Mouse (Mus musculus): Measurements from ENCODE around the gene Uvssa. TPM values are rescaled to one million over a fixed set of nuclear protein-coding genes. Genes with fewer than 3 reads are reported as not detected.
"Not testable (repeated sequence)": the region's sequence is repeated elsewhere in the genome, so short reads cannot be mapped to it uniquely, and the experiment has no call there.

The Uvssa gene
- 9.5 and 9.8 TPM in 2 replicates for polyA plus RNA-seq (2015; fragmentation: Nextera tagmentation; extraction: Ambion mirVana)

DNA sequence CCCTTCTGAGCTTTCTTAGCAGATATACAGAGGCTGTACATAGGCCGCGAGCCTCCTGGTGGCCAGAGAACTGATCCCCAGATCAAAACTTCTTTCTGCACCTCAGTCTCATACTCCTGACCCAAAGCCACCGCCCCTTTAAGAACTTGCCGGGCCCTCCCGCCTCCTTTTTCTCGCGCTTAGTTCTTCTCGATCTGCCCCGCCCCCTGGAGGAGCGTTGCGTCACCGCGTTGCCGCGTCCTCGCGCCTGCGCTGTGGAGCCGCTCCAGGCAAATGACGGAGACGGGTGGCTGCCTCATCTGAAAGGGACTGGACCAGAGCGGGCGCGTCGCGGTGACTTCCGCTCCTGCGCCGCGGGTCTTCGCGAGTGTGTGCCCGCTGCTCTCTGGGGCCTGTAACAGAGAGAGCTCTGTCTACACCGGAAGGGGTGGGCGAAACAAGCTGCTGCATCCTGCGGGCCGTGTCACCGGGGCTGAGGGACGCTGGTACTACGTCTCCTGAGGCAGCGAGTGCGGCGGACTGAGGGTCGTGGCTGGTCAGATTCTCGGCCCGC lies at the start of gene Uvssa:
Uvssa (plus strand) TSS at position 248 of the 553 bp plus-strand sequence.
- Histone ChIP-seq H3K4me2 (ENCODE audit: low read depth, low read length) (peak within 1 kb of the TSS; percentile 96), H3K36me3 (ENCODE audit: control insufficient read depth, insufficient read depth, low read length) (0 out of 2 replicates have a peak, but pooled peaks cover 1% of the 10 kb centered on the region), H3K4me3 (replicated peaks; ENCODE audit: low read length) (peak within 1 kb of the TSS; percentile 61), H3K9me3 (replicated peaks; ENCODE audit: control insufficient read depth, low read length) (no peaks in the 10 kb centered on the region), H3K9ac (ENCODE audit: low read length) (peak within 1 kb of the TSS; percentile 83), H3K27me3 (ENCODE audit: control insufficient read depth, insufficient read depth, low read length) (no peaks in the 10 kb centered on the region), H3K4me1 (ENCODE audit: control insufficient read depth, insufficient read depth, low read length) (peaks cover 11% of the 10 kb centered on the region), H3K27ac (ENCODE audit: low read length) (peak within 1 kb of the TSS; percentile 98)
- WGBS: under 1% methylated on average over 46 of the region's 46 CpGs
- peak; percentile 98 for ATAC-seq (ENCODE audit: insufficient read depth, low FRiP score)

DNA sequence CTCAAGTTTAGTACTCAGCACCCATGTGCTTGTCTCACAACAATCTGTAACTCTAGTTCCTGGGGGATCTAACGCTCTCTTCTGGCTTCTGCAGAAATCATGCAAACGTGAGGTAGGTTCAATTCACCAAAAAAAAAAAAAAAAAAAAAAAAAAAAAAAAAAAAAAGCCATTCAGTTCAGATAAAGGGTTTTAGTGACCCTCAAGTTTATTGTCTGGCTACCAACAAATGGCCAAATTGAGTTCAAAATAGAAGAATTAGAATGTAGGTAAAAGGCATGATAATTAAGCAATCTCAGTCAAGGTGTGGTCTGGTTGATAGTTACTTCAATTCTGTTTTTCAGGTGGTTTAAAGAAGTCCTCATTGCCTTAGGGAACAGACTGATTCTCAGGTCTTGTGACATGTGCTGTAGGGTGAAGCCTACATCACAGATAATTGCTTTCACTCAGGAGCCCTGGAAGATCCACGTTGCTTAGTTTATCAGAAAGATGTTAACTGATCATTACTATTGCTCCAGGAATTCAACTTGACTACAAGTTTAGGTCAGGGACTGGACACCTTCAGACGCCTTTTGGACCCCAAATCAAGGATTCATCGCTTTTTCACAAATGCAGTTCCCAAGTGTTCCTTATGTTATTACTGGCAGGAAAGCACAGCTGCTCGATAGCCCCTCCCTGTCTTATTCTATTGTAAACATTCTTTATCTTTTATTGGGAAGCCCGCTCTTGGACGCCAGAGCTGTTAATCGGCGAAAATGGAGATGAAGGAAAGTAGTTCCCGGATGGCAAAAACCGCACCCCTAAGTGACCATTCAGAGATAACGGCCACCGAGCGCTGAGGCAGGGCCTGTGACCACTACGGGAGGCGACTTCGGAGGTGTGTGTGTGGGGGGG lies 43.7 kb upstream of the Uvssa start:
- no peaks in the 10 kb centered on the region for H3K36me3 ChIP-seq (ENCODE audit: control insufficient read depth, insufficient read depth, low read length)
- H3K4me2 ChIP-seq (ENCODE audit: low read depth, low read length): peak overlapping the region; percentile 78
- H3K27me3 ChIP-seq (ENCODE audit: control insufficient read depth, insufficient read depth, low read length): no peaks in the 10 kb centered on the region
- no peaks in the 10 kb centered on the region for H3K9me3 ChIP-seq (replicated peaks; ENCODE audit: control insufficient read depth, low read length)
- peak overlapping the region; percentile 80 for H3K9ac ChIP-seq (ENCODE audit: low read length)
- peaks cover 17% of the 10 kb centered on the region for H3K4me1 ChIP-seq (ENCODE audit: control insufficient read depth, insufficient read depth, low read length)
- H3K27ac ChIP-seq (ENCODE audit: low read length): peak overlapping the region; percentile 85
- 20% methylated on average over 18 of the region's 18 CpGs for WGBS
- no peak for ATAC-seq (ENCODE audit: insufficient read depth, low FRiP score)
- peak overlapping the region; percentile 98 for H3K4me3 ChIP-seq (replicated peaks; ENCODE audit: low read length)

DNA sequence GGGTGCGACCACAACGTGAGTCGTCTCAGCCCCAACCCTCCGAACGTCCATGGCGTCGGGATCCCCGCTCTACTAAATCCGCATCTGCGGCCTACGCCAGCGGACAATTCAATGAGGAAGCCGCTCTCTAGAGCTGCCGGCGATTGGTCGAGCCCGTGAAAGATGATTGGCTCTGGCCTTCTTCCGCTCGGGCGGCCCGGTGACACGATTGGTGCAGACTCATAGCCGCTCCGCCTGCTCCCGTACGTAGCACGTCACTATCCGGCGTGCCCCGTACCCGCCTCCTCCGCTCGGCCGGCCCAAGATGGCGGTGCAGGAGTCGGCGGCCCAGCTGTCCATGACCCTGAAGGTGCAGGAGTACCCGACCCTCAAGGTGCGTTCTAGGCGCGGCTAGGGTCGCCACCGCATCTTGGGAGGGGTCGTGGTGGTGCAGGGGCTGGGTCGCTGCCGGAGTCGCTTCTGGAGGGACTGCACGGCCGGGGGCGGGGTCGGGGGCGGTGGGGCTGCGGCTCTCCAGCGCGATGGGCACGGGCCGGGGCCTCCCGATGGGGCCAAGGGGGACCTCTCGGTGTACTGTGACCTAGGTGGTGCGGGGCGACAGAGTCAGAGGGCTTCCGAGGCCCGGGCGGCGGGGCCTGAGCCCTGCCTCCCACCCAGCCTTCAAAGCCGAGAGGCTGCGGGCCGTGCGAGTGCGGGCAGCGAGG lies 42.9 kb upstream of the Uvssa start, which contains the start of gene Maea:
Maea (plus strand) TSS at position 237 of the 704 bp plus-strand sequence.
- WGBS: under 1% methylated on average over 69 of the region's 71 CpGs
- Histone ChIP-seq H3K36me3 (ENCODE audit: control insufficient read depth, insufficient read depth, low read length) (no peaks in the 10 kb centered on the region), H3K9me3 (replicated peaks; ENCODE audit: control insufficient read depth, low read length) (no peaks in the 10 kb centered on the region), H3K4me2 (ENCODE audit: low read depth, low read length) (peak within 1 kb of the TSS; percentile 87), H3K27ac (ENCODE audit: low read length) (peak within 1 kb of the TSS; percentile 85), H3K4me3 (replicated peaks; ENCODE audit: low read length) (peak within 1 kb of the TSS; percentile 98), H3K9ac (ENCODE audit: low read length) (peak within 1 kb of the TSS; percentile 96), H3K4me1 (ENCODE audit: control insufficient read depth, insufficient read depth, low read length) (peaks cover 17% of the 10 kb centered on the region), H3K27me3 (ENCODE audit: control insufficient read depth, insufficient read depth, low read length) (no peaks in the 10 kb centered on the region)
- peak; percentile 100 for ATAC-seq (ENCODE audit: insufficient read depth, low FRiP score)

DNA sequence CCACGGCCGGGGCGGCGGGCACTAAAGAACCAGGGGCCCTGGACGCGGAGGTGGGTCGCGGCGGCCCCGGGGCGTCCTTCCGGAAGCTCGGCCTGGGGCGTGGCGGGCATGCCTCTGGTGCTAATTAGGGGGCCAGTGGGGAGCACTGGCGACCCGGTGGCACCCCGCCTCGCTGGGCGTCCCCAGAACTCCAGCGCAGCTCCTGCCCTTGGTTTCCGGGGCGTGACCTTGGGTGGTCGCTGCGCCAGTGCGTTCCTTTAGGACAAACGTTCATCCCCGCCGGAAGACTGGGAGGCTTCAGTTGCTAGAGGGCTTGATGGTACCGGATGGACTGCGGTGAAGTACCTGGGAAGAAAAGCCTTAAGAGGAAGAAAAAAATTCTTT lies 42.4 kb upstream of the Uvssa start:
- no peak for ATAC-seq (ENCODE audit: insufficient read depth, low FRiP score)
- peak overlapping the region; percentile 98 for H3K4me3 ChIP-seq (replicated peaks; ENCODE audit: low read length)
- no peaks in the 10 kb centered on the region for H3K9me3 ChIP-seq (replicated peaks; ENCODE audit: control insufficient read depth, low read length)
- WGBS: 0% methylated on average over 29 of the region's 31 CpGs
- H3K9ac ChIP-seq (ENCODE audit: low read length): peak overlapping the region; percentile 96
- H3K4me1 ChIP-seq (ENCODE audit: control insufficient read depth, insufficient read depth, low read length): peaks cover 17% of the 10 kb centered on the region
- peak overlapping the region; percentile 87 for H3K4me2 ChIP-seq (ENCODE audit: low read depth, low read length)
- H3K36me3 ChIP-seq (ENCODE audit: control insufficient read depth, insufficient read depth, low read length): no peaks in the 10 kb centered on the region
- H3K27me3 ChIP-seq (ENCODE audit: control insufficient read depth, insufficient read depth, low read length): no peaks in the 10 kb centered on the region
- H3K27ac ChIP-seq (ENCODE audit: low read length): peak overlapping the region; percentile 78

DNA sequence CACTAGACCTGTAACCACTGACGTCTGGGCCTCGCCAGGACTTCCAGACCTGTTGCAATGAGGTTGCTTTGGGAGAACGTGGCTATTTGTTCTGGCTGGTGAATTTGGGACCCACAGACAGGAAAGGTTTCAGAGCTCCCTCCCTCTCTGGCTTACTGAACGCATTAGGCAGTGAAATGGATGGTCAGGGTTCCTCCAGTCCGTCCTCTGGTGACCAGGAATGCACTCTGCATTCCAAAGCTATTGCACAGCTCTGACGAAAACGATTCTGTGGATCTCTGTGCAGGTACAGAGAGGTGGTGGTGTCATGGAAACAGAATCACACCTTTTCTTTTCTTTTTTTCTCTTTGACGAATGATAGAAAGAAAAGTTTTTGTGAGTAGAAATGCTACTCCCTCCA lies 41.1 kb upstream of the Uvssa start:
- 52% methylated on average over 8 of the region's 8 CpGs for WGBS
- Histone ChIP-seq H3K36me3 (ENCODE audit: control insufficient read depth, insufficient read depth, low read length) (no peaks in the 10 kb centered on the region), H3K4me2 (ENCODE audit: low read depth, low read length) (peak overlapping the region; percentile 87), H3K4me1 (ENCODE audit: control insufficient read depth, insufficient read depth, low read length) (peaks cover 17% of the 10 kb centered on the region), H3K27ac (ENCODE audit: low read length) (no peak overlapping the region), H3K9ac (ENCODE audit: low read length) (0 out of 2 replicates have a peak overlapping the region, but pooled peaks have one; percentile 40), H3K27me3 (ENCODE audit: control insufficient read depth, insufficient read depth, low read length) (no peaks in the 10 kb centered on the region), H3K9me3 (replicated peaks; ENCODE audit: control insufficient read depth, low read length) (no peaks in the 10 kb centered on the region), H3K4me3 (replicated peaks; ENCODE audit: low read length) (peak overlapping the region; percentile 98; the same call in 1 of the 2 replicates)
- ATAC-seq (ENCODE audit: insufficient read depth, low FRiP score): no peak

DNA sequence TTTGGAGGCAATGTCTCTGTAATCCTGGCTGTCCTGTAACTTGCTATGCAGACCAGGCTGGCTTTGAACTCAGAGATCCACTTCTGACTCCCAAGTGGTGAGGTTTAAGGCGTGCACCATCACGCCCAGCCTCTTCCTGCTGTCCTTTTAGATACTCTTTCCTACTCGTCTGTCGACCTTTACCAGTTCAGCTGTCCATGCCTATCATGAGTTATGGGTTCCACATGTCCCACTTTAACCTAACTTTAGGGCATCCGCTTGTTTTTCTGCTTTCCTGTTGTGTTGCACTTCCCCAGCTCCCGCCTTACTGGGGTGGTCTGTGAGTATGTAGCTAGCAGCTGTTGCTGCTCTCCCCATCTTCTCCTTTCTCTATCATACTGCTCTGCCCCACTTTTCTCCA lies 37.2 kb upstream of the Uvssa start:
- Histone ChIP-seq H3K9ac (ENCODE audit: low read length) (no peak overlapping the region), H3K9me3 (replicated peaks; ENCODE audit: control insufficient read depth, low read length) (no peaks in the 10 kb centered on the region), H3K27ac (ENCODE audit: low read length) (no peak overlapping the region), H3K36me3 (ENCODE audit: control insufficient read depth, insufficient read depth, low read length) (no peaks in the 10 kb centered on the region), H3K27me3 (ENCODE audit: control insufficient read depth, insufficient read depth, low read length) (no peaks in the 10 kb centered on the region), H3K4me2 (ENCODE audit: low read depth, low read length) (no peak overlapping the region), H3K4me3 (replicated peaks; ENCODE audit: low read length) (no peak overlapping the region), H3K4me1 (ENCODE audit: control insufficient read depth, insufficient read depth, low read length) (peaks cover 19% of the 10 kb centered on the region)
- 83% methylated on average over 6 of the region's 6 CpGs for WGBS
- ATAC-seq (ENCODE audit: insufficient read depth, low FRiP score): no peak

DNA sequence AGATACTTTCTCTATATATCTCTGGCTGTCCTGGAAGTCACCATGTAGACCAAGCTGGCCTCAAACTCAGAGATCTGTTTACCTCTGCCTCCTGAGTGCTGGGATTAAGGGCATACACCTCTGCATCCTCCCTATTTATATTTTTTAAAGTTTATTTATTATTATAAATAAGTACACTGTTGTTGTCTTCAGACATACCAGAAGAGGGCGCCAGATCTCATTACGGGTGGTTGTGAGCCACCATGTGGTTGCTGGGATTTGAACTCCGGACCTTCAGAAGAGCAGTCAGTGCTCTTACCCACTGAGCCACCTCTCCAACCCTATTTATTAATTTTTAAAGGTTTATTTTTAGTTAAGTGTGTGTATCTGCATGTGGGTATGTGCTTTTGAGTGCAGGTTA lies 36.1 kb upstream of the Uvssa start:
- not testable (repeated sequence) for H3K4me3 ChIP-seq (replicated peaks; ENCODE audit: low read length); H3K27me3 ChIP-seq (ENCODE audit: control insufficient read depth, insufficient read depth, low read length); ATAC-seq (ENCODE audit: insufficient read depth, low FRiP score); H3K4me2 ChIP-seq (ENCODE audit: low read depth, low read length); H3K36me3 ChIP-seq (ENCODE audit: control insufficient read depth, insufficient read depth, low read length); H3K9me3 ChIP-seq (replicated peaks; ENCODE audit: control insufficient read depth, low read length); H3K9ac ChIP-seq (ENCODE audit: low read length); H3K4me1 ChIP-seq (ENCODE audit: control insufficient read depth, insufficient read depth, low read length); H3K27ac ChIP-seq (ENCODE audit: low read length)
- 67% methylated on average over 3 of the region's 3 CpGs for WGBS

DNA sequence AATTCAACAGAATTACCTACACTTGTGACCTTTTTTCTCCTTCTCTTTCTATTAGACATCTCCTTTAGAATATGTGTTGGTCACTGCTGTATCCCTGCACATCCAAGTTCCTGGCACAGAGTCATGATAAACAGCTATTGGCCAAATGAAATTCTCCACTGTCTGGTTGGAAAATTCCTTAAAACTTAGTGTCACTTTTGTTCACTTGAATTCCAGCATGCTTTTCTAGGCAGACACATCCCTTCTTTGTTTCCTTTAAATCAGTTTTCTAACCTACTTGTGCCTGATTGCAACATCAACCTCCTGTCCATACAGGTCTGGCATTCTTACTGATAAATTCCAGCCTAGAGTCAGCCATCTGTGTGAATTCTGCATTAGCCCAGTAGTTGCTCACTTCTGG lies 35.5 kb upstream of the Uvssa start:
- Histone ChIP-seq H3K4me1 (ENCODE audit: control insufficient read depth, insufficient read depth, low read length) (peaks cover 6% of the 10 kb centered on the region; the same call in 1 of the 2 replicates), H3K36me3 (ENCODE audit: control insufficient read depth, insufficient read depth, low read length) (no peaks in the 10 kb centered on the region), H3K9me3 (replicated peaks; ENCODE audit: control insufficient read depth, low read length) (no peaks in the 10 kb centered on the region), H3K9ac (ENCODE audit: low read length) (no peak overlapping the region), H3K4me2 (ENCODE audit: low read depth, low read length) (no peak overlapping the region), H3K27ac (ENCODE audit: low read length) (no peak overlapping the region), H3K4me3 (replicated peaks; ENCODE audit: low read length) (no peak overlapping the region), H3K27me3 (ENCODE audit: control insufficient read depth, insufficient read depth, low read length) (no peaks in the 10 kb centered on the region)
- no peak for ATAC-seq (ENCODE audit: insufficient read depth, low FRiP score)

DNA sequence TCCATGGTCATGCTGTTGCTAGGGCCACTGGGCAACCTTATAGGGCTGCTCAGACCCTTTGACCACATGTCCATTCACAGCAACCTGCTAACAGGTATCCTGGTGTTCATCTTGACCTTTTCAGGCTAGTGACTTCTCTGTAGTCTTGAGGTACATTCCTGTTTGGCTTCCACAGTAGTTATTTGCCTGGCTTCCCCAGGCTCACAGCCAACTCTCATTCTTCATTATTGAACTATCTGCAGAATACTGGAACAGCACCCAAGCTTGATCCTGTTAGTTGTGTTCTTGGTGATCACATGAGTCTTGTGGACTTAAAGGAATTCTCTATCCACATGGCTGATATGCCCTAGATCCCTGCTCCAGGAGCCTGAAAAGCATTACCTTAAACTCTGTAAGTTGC lies 34.8 kb upstream of the Uvssa start:
- Histone ChIP-seq H3K4me1 (ENCODE audit: control insufficient read depth, insufficient read depth, low read length) (peaks cover 6% of the 10 kb centered on the region; the same call in 1 of the 2 replicates), H3K4me2 (ENCODE audit: low read depth, low read length) (no peak overlapping the region), H3K9me3 (replicated peaks; ENCODE audit: control insufficient read depth, low read length) (no peaks in the 10 kb centered on the region), H3K4me3 (replicated peaks; ENCODE audit: low read length) (no peak overlapping the region), H3K27ac (ENCODE audit: low read length) (no peak overlapping the region), H3K27me3 (ENCODE audit: control insufficient read depth, insufficient read depth, low read length) (no peaks in the 10 kb centered on the region), H3K36me3 (ENCODE audit: control insufficient read depth, insufficient read depth, low read length) (no peaks in the 10 kb centered on the region), H3K9ac (ENCODE audit: low read length) (no peak overlapping the region)
- ATAC-seq (ENCODE audit: insufficient read depth, low FRiP score): no peak

Data from stomach, embryonic 16.5 days (tissue).